Mouse (Mus musculus): ENCODE measurements around the gene 1110008P14Rik.

The 1110008P14Rik gene

GRCm38 (mm10) chr2:32342539-32343350 lies 39.0 kb downstream of the 1110008P14Rik start:
- no peak for DNase-seq (ENCODE audit: low spot score in 2 of 2)

DNA sequence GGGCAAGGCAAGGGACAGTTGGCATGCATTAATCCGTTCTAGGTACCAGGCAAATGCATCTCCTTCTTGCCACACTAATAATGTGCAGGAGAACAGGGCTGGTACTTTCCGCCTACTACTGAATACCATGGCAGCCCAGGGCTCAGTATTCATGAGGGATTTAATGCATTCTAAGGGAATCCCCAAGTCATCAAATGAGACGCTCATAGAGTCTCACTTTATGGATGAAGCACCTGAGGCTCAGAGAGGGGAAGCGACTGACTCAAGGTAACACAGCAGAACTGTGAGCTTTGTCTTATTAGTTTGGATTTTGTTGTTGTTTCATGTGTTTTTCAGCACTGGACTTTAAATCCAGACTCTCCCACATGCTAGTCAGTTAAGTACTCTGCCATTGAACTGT lies 39.7 kb downstream of the 1110008P14Rik start:
- no peak for DNase-seq (ENCODE audit: low spot score in 2 of 2)

DNA sequence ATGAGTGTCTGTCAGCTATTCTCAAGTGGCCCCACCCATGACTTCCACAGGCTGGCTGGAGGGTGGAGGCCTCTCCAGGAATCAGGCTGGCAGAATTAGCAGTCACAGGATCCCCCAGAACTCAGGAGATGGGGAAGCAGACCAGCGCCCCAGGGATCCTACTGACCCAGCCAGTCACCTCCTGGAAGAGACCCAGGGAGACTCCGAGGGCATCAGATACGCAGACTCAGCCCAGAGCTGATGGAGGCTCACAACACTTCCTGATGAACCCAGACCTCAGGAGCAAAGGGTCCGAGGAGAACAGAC lies 40.2 kb downstream of the 1110008P14Rik start:
- no peak for DNase-seq (ENCODE audit: low spot score in 2 of 2)

GRCm38 (mm10) chr2:32340836-32341633 lies 40.7 kb downstream of the 1110008P14Rik start:
- DNase-seq (ENCODE audit: low spot score in 2 of 2): no peak

- no peak for DNase-seq (ENCODE audit: low spot score in 2 of 2)
Observed at GRCm38 (mm10) chr2:32339912-32340642, 41.7 kb downstream of the 1110008P14Rik start.

DNA sequence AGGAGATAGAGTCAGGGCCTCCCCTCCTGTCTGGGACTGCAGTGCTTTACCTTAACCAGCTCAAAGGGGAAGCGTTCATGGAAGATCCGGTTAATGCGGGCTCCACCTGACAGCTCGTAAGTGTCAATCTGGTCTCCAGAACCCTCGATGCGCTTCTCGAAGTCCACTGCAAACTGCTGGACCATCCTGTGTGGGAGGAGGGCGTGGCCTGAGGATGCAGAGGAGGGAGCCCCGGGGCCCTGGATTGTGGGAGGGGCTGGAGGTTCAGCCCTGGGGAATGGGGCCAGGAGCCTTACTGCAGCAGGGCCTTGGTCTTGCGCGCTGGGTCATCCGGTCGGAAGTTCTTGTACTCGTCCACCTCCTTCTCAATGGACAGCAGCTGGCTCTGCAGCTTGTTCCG lies 45.9 kb downstream of the 1110008P14Rik start:
- DNase-seq (ENCODE audit: low spot score in 2 of 2): no peak

GRCm38 (mm10) chr2:32332159-32332558 lies 49.6 kb downstream of the 1110008P14Rik start:
- no peak for DNase-seq (ENCODE audit: low spot score in 2 of 2)

DNA sequence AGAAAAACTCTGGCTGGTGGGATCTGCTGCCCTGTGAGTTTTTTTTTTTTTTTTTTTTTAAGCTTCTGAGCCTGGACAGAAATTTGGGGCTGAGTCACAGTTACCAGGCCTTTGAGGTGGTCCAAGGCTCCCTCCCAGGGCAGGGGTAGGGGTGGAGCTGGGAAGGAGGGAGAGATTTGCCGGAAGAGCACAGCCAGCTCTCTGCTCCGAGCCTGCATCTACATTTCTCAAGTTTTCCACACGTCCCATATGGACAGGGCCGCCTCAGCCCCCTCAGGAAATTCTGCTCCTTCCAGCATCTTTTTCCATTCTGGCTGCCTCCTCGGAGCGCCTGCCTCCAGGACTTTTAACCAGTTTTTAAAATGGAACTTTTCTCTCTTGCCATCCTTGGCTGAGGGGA lies 52.2 kb downstream of the 1110008P14Rik start:
- no peak for DNase-seq (ENCODE audit: low spot score in 2 of 2)

DNA sequence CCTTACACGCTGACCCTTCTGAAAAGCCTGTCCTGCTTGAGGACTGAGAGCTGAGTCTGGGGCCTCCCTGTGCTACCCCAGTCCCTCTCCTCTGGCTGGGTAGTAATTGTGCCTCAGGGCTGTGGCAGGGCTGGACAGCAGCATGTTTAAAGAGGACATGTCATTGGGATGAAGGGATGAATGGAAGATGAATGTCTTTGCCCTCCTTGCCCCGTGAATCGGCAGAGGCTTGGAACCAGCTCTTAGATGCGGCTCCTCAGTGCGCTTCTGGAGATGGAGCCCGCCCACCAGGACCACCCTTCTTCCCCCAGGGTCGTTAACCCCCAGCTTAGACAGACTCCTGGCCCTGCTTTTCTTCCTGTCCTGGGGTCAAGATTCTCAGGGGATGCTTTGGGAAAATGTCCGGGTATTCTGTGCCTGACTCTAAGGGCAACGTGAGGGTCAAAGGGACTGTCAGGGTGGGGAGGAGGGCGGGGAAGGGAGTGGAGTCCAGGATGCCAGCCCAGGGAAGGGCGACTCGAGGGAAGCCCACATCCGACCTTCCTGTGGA lies 52.8 kb downstream of the 1110008P14Rik start:
- no peak for DNase-seq (ENCODE audit: low spot score in 2 of 2)

- DNase-seq (ENCODE audit: low spot score in 2 of 2): no peak
Observed at GRCm38 (mm10) chr2:32327200-32327599, 54.5 kb downstream of the 1110008P14Rik start.
